Mouse (Mus musculus): Measurements from ENCODE around the gene Mark2.

GRCm38 (mm10) chr19:7265478-7266191 lies 76.0 kb downstream of the Mark2 start:
- no peak for TF ChIP-seq EP300 (optimal IDR thresholded peaks at IDR 0.05)
- no peak for TF ChIP-seq CTCF (IDR thresholded peaks at IDR 0.05; ENCODE audit: low read depth)

Measured in stomach, postnatal 0 days (tissue).